Mouse (Mus musculus): ENCODE results near the gene Olfm2. TPM values are rescaled to one million over a fixed set of nuclear protein-coding genes. Genes with fewer than 3 reads are reported as not detected.
A peak's percentile ranks its signal among the peaks of the same experiment; 100 is the strongest.
"Not testable (repeated sequence)": the region's sequence is repeated elsewhere in the genome, so short reads cannot be mapped to it uniquely, and the experiment has no call there.

Gene Olfm2
- polyA plus RNA-seq, 1 experiment from 2014 or later: 0.18 TPM

DNA sequence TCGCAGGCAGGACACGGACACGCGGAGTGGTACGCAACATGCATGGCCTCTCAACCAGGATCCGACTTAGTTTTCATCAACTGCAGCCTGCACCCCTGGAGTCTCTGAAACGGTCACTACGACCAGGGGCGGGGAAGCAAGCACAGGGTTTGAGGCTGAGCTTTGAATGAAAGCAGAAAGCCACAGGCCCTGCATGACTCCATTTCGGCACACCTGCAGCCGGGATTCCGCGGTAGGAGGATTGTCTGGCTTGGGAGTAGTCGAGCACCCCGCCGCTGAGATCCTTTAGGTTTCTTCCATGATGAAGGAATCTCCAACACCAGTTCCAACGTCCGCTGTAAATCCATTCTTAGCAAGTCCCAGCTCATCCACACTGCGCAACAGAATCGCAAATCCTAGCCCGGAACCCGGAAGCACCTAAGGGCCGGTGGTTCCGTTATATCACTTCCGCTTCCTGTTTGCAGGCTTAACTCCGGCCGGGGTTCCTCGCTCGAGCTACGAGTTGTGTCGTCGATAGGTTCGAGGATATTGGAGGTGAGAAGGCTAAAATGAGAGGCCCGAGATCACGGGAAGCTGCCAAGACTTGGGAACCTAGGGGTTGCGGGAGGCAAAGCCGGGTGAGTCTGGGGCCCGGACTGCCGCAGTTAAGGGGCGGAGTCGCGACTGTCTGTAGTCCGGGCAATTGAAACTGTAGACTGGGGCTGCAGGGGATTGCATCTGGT lies 101.6 kb downstream of the Olfm2 start, which contains the start of gene Fbxl12:
Gene Fbxl12 (minus strand): TSS at position 408 of the 722 bp plus-strand sequence.
- ATAC-seq (ENCODE audit: low read depth): peak; percentile 56
- Histone ChIP-seq H3K4me2 (peak within 1 kb of the TSS; percentile 99), H3K9ac (peak within 1 kb of the TSS; percentile 89), H3K9me3 (replicated peaks) (no peaks in the 10 kb centered on the region), H3K27ac (peak within 1 kb of the TSS; percentile 85), H3K36me3 (peaks cover 35% of the 10 kb centered on the region), H3K27me3 (no peaks in the 10 kb centered on the region), H3K4me3 (replicated peaks) (peak within 1 kb of the TSS; percentile 93), H3K4me1 (replicated peaks) (peaks cover 70% of the 10 kb centered on the region)
- WGBS (ENCODE audit: insufficient replicate concordance): under 1% methylated on average over 43 of the region's 43 CpGs
- DNase-seq: peak; percentile 59

DNA sequence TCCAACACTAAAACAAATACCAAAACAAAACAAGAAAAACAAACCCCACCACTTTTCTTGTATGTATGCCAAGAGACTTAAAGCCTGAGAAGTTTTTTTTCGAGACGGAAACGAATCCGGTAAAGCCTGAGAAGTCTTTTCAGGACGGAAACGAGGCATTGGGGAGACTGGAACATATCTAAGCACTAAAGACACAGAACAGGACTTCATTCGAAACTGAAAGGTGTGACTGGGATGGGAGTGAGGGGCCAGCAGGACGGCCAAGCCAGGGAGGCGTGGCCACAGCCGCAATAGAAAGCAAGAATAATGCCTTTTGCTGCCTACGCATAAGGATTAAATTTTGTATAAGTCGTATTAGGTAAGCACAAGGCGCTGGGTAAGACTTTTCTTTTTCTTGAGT lies 102.4 kb downstream of the Olfm2 start:
- H3K36me3 ChIP-seq: peaks cover 37% of the 10 kb centered on the region
- H3K4me3 ChIP-seq (replicated peaks): peak overlapping the region; percentile 93
- ATAC-seq (ENCODE audit: low read depth) (no peak), DNase-seq (no peak)
- peak overlapping the region; percentile 85 for H3K27ac ChIP-seq
- no peaks in the 10 kb centered on the region for H3K9me3 ChIP-seq (replicated peaks)
- peak overlapping the region; percentile 89 for H3K9ac ChIP-seq
- peaks cover 63% of the 10 kb centered on the region for H3K4me1 ChIP-seq (replicated peaks)
- no peaks in the 10 kb centered on the region for H3K27me3 ChIP-seq
- peak overlapping the region; percentile 99 for H3K4me2 ChIP-seq
- 4% methylated on average over 13 of the region's 13 CpGs for WGBS (ENCODE audit: insufficient replicate concordance)

DNA sequence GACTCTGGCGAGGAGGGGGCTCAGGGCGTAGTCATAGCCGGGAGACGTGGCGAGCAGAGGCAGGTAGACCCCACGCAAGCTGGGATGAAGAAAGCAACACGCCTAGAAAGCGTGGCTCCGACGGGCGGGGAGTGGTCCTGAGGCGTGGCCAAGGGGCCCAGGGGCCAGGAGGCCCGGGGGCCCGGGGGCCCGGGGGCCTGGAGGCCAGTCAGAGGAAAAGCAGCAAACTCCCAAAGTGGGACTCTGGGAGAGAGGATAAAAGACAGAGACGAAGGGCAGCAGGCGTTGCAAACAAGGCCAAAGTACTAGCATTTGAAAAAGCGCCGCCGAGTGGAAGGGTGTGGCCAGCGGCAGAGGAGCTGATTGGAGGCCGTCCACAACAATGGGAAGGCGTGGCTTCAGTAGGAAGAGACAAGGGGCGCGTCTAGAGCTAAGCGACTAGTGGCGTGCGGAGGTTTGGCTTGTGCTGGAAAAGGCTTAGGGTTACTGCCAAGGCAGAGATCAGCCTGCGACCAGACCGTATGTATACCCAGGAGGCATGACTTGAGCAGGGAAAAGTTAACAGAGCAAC lies 103.2 kb downstream of the Olfm2 start:
- under 1% methylated on average over 30 of the region's 30 CpGs for WGBS (ENCODE audit: insufficient replicate concordance)
- Histone ChIP-seq H3K9me3 (replicated peaks) (no peaks in the 10 kb centered on the region), H3K4me3 (replicated peaks) (peak overlapping the region; percentile 93), H3K4me1 (replicated peaks) (peaks cover 57% of the 10 kb centered on the region), H3K9ac (peak overlapping the region; percentile 89), H3K4me2 (peak overlapping the region; percentile 99), H3K27me3 (no peaks in the 10 kb centered on the region), H3K36me3 (peaks cover 37% of the 10 kb centered on the region), H3K27ac (peak overlapping the region; percentile 85)
- peak; percentile 78 for DNase-seq
- peak; percentile 77 for ATAC-seq (ENCODE audit: low read depth)

DNA sequence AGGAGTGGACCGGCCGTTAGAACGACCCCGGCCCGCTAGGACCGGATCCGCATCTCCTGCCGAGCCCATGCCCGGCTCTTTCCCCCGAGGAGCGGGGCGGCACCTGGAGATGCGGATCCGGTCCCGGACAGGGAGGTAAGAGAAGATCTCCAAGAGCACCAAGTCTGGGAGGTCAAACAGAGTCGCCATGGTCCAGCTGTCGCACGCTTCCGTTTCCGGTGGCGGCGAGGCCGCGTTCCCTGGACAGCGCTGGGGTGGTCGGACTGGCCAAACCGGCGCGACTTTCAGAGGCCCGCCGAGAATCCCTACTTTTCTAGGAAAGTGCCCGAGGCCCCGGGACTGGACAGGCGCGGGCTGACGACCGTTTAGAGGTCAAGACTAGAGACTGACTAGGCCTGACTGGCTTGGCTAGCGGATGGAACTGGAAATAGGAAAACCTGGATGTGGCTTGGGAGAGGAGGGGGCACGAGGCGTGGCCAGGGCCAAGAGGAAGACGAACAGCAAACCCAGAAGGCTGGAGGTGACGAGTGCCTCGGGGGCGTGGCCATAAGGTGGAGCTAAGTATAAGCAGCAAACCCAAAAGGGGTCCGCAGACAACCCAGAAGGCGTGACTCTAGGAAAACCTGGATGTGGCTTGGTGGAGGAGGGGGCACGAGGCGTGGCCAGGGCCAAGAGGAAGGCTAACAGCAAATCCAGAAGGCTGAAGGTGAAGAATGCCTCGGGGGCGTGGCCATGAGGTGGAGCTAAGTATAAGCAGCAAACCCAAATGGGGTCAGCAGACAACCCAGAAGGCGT lies 103.9 kb downstream of the Olfm2 start, which contains the start of gene Ubl5:
Gene Ubl5 (plus strand): TSS at position 778 of the 795 bp plus-strand sequence.
- 2% methylated on average over 51 of the region's 51 CpGs for WGBS (ENCODE audit: insufficient replicate concordance)
- H3K36me3 ChIP-seq: peaks cover 34% of the 10 kb centered on the region
- H3K9me3 ChIP-seq (replicated peaks): no peaks in the 10 kb centered on the region
- no peaks in the 10 kb centered on the region for H3K27me3 ChIP-seq
- H3K27ac ChIP-seq: peak within 1 kb of the TSS; percentile 85
- H3K9ac ChIP-seq: peak within 1 kb of the TSS; percentile 89
- H3K4me3 ChIP-seq (replicated peaks): peak within 1 kb of the TSS; percentile 93
- peak within 1 kb of the TSS; percentile 99 for H3K4me2 ChIP-seq
- ATAC-seq (ENCODE audit: low read depth): peak; percentile 68
- H3K4me1 ChIP-seq (replicated peaks): peaks cover 57% of the 10 kb centered on the region
- DNase-seq: peak; percentile 65

DNA sequence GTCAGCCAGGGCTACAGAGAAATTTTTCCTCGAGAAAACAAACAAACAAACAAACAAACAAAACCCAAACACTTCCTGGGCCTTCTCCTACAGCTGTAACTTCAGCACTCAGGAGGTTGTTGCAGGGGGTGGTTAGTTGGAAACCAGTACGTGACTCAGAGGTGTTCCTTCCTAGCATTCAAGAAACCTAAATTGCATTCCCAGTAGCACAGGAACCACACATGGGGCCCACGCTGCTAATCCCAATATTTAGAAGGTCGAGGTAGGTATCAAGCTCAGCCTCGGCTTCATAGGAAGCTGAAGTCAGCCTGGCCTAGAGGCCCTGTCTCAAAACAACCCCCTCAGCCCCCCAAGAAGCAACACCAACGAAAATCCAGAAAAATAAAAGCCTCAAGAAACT lies 104.6 kb downstream of the Olfm2 start:
- DNase-seq (no peak), ATAC-seq (ENCODE audit: low read depth) (no peak)
- Histone ChIP-seq H3K4me1 (replicated peaks) (peaks cover 52% of the 10 kb centered on the region), H3K36me3 (peaks cover 34% of the 10 kb centered on the region), H3K4me3 (replicated peaks) (peak overlapping the region; percentile 93), H3K4me2 (peak overlapping the region; percentile 99), H3K9ac (peak overlapping the region; percentile 89), H3K27me3 (no peaks in the 10 kb centered on the region), H3K27ac (peak overlapping the region; percentile 62), H3K9me3 (replicated peaks) (no peaks in the 10 kb centered on the region)
- WGBS (ENCODE audit: insufficient replicate concordance): 26% methylated on average over 6 of the region's 6 CpGs

DNA sequence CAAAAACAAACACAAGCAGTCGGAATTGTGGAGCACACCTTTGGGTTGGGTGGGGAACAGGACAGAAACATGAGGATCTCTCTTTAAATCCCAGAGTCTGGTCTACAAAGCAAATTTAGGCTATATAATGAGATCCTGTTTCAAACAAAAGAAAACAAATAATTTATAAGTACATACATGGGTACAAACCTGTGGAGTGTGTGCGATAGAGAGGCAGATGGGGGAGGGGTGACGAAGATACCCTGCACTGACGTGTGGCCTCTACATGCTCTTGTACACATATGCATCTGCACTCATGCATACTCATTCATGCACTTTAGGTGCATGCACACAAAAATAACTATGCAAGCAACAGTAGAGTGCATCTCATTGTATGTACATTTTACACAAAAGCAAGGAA lies 106.7 kb downstream of the Olfm2 start:
- 83% methylated on average over 4 of the region's 4 CpGs for WGBS (ENCODE audit: insufficient replicate concordance)
- DNase-seq: no peak
- Histone ChIP-seq H3K9ac (no peak overlapping the region), H3K27ac (no peak overlapping the region), H3K4me2 (no peak overlapping the region), H3K4me1 (replicated peaks) (peaks cover 39% of the 10 kb centered on the region), H3K9me3 (replicated peaks) (no peaks in the 10 kb centered on the region), H3K36me3 (peaks cover 28% of the 10 kb centered on the region), H3K4me3 (replicated peaks) (no peak overlapping the region), H3K27me3 (no peaks in the 10 kb centered on the region)
- ATAC-seq (ENCODE audit: low read depth): no peak

DNA sequence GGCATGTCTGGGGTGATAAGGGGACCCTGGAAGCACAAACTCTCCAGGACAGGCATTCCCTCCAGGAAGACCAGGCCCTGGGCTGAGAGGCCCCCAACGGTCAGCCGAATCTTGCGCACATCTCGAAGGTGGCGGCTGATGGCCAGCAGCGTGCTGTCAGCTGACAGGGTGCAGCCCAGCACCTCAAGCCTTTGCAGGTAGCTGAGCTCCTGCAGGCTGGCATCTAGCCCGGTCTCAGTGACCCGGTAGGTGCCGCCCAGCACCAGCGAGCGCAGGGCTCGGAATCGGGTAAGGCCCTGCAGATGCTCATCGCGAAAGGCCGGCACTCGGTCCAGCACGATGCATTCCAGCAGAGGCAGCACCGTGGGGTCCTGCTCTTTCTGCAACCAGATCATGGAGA lies 107.6 kb downstream of the Olfm2 start:
- H3K4me2 ChIP-seq: no peak overlapping the region
- no peaks in the 10 kb centered on the region for H3K9me3 ChIP-seq (replicated peaks)
- DNase-seq: no peak
- 86% methylated on average over 19 of the region's 19 CpGs for WGBS (ENCODE audit: insufficient replicate concordance)
- no peak for ATAC-seq (ENCODE audit: low read depth)
- H3K4me1 ChIP-seq (replicated peaks): peaks cover 33% of the 10 kb centered on the region
- no peak overlapping the region for H3K9ac ChIP-seq
- H3K27ac ChIP-seq: no peak overlapping the region
- H3K4me3 ChIP-seq (replicated peaks): no peak overlapping the region
- no peaks in the 10 kb centered on the region for H3K27me3 ChIP-seq
- peaks cover 28% of the 10 kb centered on the region for H3K36me3 ChIP-seq

DNA sequence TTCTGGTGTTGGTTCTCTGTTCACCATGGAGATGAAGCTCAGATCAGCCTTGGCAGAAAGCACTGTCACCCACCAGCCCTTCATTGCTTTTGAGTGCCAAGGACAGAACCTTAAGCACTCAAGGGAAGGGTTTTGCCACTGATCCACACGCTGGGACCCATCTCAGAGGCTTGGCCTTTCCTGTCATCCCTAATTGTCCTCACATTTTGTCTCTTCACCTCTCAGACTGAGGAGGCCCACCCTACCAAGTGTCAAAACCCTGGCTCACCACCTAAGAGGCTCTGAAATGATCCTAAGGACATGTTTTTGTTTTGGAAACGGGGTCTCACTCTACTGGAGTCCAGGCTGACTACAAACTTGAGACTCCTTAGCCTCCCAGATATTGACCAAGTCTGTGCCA lies 109.4 kb downstream of the Olfm2 start:
- no peak overlapping the region for H3K9ac ChIP-seq
- H3K36me3 ChIP-seq: peaks cover 28% of the 10 kb centered on the region
- H3K4me2 ChIP-seq: no peak overlapping the region
- H3K27me3 ChIP-seq: no peaks in the 10 kb centered on the region
- ATAC-seq (ENCODE audit: low read depth) (no peak), DNase-seq (no peak)
- 68% methylated on average over 2 of the region's 2 CpGs for WGBS (ENCODE audit: insufficient replicate concordance)
- H3K4me3 ChIP-seq (replicated peaks): no peak overlapping the region
- peaks cover 15% of the 10 kb centered on the region for H3K4me1 ChIP-seq (replicated peaks)
- H3K27ac ChIP-seq: no peak overlapping the region
- H3K9me3 ChIP-seq (replicated peaks): no peaks in the 10 kb centered on the region

DNA sequence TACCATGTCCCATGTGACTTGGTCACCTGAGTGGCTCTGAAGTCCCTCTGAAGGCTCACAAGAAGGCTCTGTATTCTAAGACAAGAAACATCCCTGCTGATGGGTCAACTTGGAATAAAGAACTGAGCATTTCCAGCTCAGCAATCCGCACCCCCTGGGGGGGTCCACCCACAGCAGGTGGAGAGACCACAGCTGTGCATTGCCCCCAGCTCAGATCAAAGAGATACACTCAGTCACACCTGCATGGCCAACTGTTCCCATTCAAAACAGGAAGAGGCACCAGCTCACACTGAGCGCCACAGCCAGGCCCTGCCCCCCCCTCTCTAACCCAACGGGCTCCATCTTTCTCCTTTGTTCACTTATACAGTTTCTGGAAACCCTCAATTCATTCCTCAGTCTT lies 109.9 kb downstream of the Olfm2 start:
- Histone ChIP-seq H3K36me3 (peaks cover 28% of the 10 kb centered on the region), H3K9me3 (replicated peaks) (no peaks in the 10 kb centered on the region), H3K4me2 (no peak overlapping the region), H3K27me3 (no peaks in the 10 kb centered on the region), H3K9ac (no peak overlapping the region), H3K4me3 (replicated peaks) (no peak overlapping the region), H3K27ac (no peak overlapping the region), H3K4me1 (replicated peaks) (peaks cover 10% of the 10 kb centered on the region)
- 75% methylated on average over 3 of the region's 3 CpGs for WGBS (ENCODE audit: insufficient replicate concordance)
- no peak for DNase-seq
- ATAC-seq (ENCODE audit: low read depth): no peak

DNA sequence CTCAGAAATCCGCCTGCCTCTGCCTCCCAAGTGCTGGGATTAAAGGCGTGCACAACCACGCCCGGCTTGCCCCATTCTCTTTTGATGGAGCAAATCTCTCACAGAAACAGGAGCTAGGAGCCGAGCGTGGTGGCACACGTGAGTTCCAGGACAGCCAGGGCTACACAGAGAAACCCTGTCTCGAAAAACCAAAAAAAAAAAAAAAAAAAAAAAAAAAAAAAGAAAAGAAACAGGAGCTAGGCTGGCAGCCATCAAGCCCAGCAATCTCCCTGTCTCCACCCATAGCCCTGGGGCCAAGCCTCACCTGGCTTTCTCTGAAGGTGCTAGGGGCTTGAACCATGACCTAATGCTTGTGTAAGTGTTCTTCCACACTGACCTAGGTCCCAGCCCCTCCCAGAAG lies 110.5 kb downstream of the Olfm2 start:
- not testable (repeated sequence) for ATAC-seq (ENCODE audit: low read depth)

DNA sequence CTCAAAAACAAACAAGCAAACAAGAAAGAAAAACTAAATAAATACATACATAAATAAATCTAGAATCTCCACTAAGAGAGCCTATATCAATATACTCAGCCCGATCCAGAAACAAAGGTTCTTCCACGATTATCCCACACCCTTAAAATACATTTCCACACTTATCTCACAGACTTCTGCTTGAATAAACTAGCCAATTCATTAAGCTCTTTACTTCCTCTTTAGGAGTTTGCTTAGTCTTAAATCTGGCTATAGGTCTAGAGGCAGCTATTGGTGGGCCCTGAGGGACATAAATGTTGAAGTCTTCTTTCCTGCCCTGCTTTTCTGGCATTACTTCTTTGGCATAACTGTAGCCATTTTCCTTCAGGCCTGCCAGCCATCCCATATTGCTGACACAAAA lies 114.8 kb downstream of the Olfm2 start:
- no peak overlapping the region for H3K4me3 ChIP-seq (replicated peaks)
- WGBS (ENCODE audit: insufficient replicate concordance): 74% methylated on average over 2 of the region's 2 CpGs
- DNase-seq (no peak), ATAC-seq (ENCODE audit: low read depth) (no peak)
- no peaks in the 10 kb centered on the region for H3K4me1 ChIP-seq (replicated peaks)
- H3K36me3 ChIP-seq: no peaks in the 10 kb centered on the region
- H3K27me3 ChIP-seq: no peaks in the 10 kb centered on the region
- no peak overlapping the region for H3K9ac ChIP-seq
- H3K9me3 ChIP-seq (replicated peaks): no peaks in the 10 kb centered on the region
- H3K4me2 ChIP-seq: no peak overlapping the region
- H3K27ac ChIP-seq: no peak overlapping the region

More for the DNA sequence above, 110.5 kb downstream of the Olfm2 start:
- H3K27ac ChIP-seq; H3K4me2 ChIP-seq; H3K9me3 ChIP-seq (replicated peaks); H3K4me1 ChIP-seq (replicated peaks); H3K4me3 ChIP-seq (replicated peaks); H3K27me3 ChIP-seq; DNase-seq; H3K9ac ChIP-seq: not testable (repeated sequence)
- peaks cover 28% of the 10 kb centered on the region for H3K36me3 ChIP-seq
- WGBS (ENCODE audit: insufficient replicate concordance): 75% methylated on average over 8 of the region's 8 CpGs
